Mouse (Mus musculus) MEL (cell line): Measurements from ENCODE around the gene Nmnat3. TPM values are rescaled to one million over a fixed set of nuclear protein-coding genes. Genes with fewer than 3 reads are reported as not detected.

Experiments used
- DNase-seq: peaks from one replicate; pipeline ENCODE4 v3.0.0; 2011; ENCODE audit warnings: low read depth, low spot score
- H3K27ac ChIP-seq: 2 replicates; pipeline ENCODE4 v1.5.1; 2012; ENCODE audit warnings: low read depth, mild to moderate bottlenecking, control low read depth, low read length, moderate library complexity; ENCODE audit not compliant: control insufficient read depth
- H3K27me3 ChIP-seq, 2 experiments: fragments of 150-350 bp in 1 of 2; sonication (generic) in 1 of 2; 2 replicates each; pipeline ENCODE4 v1.6.1; 2012; ENCODE audit warnings: low read length in 2 of 2, mild to moderate bottlenecking in 2 of 2, improper control_type of control experiment in 1 of 2, moderate library complexity in 1 of 2; ENCODE audit not compliant: insufficient read depth in 2 of 2, control insufficient read depth in 1 of 2
- H3K36me3 ChIP-seq, 2 experiments: 2 replicates each; pipeline ENCODE4 v1.6.1; 2012 to 2014; ENCODE audit warnings: low read length in 2 of 2, improper control_type of control experiment in 1 of 2, inconsistent platforms in 1 of 2, mild to moderate bottlenecking in 1 of 2; ENCODE audit not compliant: insufficient read depth in 2 of 2, control insufficient read depth in 1 of 2
- H3K4me1 ChIP-seq, 2 experiments: fragments of 150-350 bp in 1 of 2; sonication (generic) in 1 of 2; 2 replicates each; pipeline ENCODE4 v1.6.1; 2012; ENCODE audit warnings: low read length in 2 of 2, improper control_type of control experiment in 1 of 2, mild to moderate bottlenecking in 1 of 2; ENCODE audit not compliant: insufficient read depth in 2 of 2, control insufficient read depth in 1 of 2
- H3K4me3 ChIP-seq, 2 experiments: fragments of 150-350 bp in 1 of 2; sonication (generic) in 1 of 2; 2 replicates each; pipeline ENCODE4 v1.5.1; 2012; ENCODE audit warnings: low read depth in 2 of 2, low read length in 2 of 2, mild to moderate bottlenecking in 2 of 2, moderate library complexity in 2 of 2, control low read depth in 1 of 2, improper control_type of control experiment in 1 of 2; ENCODE audit not compliant: control insufficient read depth in 1 of 2, insufficient read depth in 1 of 2
- H3K79me2 ChIP-seq: 2 replicates; pipeline ENCODE4 v1.6.1; 2012; ENCODE audit warnings: mild to moderate bottlenecking, low read length, moderate library complexity; ENCODE audit not compliant: control insufficient read depth, poor library complexity, insufficient read depth
- H3K9ac ChIP-seq: 2 replicates; pipeline ENCODE4 v1.6.1; 2012; ENCODE audit warnings: low read depth, mild to moderate bottlenecking, control low read depth, low read length, moderate library complexity; ENCODE audit not compliant: control insufficient read depth, poor library complexity, severe bottlenecking
- H3K9me3 ChIP-seq: fragments of 150-350 bp; sonication (generic); replicated peaks from 2 replicates; pipeline ENCODE4 v1.6.1; 2012; ENCODE audit warnings: mild to moderate bottlenecking, low read length, improper control_type of control experiment, moderate library complexity; ENCODE audit not compliant: insufficient read depth
- CHD1 ChIP-seq: IDR thresholded peaks from 2 replicates; pipeline ENCODE4 v1.6.1; 2012; ENCODE audit warnings: low read depth, mild to moderate bottlenecking, inconsistent platforms, low read length, improper control_type of control experiment
- EP300 ChIP-seq, 2 experiments: IDR thresholded peaks; 2 replicates each; pipeline ENCODE4 v1.6.1; 2011; ENCODE audit warnings: improper control_type of control experiment in 2 of 2, low read length in 2 of 2, low read depth in 1 of 2, mild to moderate bottlenecking in 1 of 2
- ETS1 ChIP-seq: IDR thresholded peaks from 2 replicates; pipeline ENCODE4 v1.6.1; 2012; ENCODE audit warnings: low read depth, mild to moderate bottlenecking, inconsistent platforms, low read length, improper control_type of control experiment, moderate library complexity
- GABPA ChIP-seq: IDR thresholded peaks from 2 replicates; pipeline ENCODE4 v1.6.1; 2012; ENCODE audit warnings: low read depth, mild to moderate bottlenecking, inconsistent platforms, low read length, improper control_type of control experiment, moderate library complexity
- GATA1 ChIP-seq: IDR thresholded peaks from 2 replicates; pipeline ENCODE4 v1.6.1; 2011; ENCODE audit warnings: low read depth, low read length, improper control_type of control experiment
- JUND ChIP-seq: IDR thresholded peaks from 2 replicates; pipeline ENCODE4 v1.6.1; 2011; ENCODE audit warnings: low read depth, mild to moderate bottlenecking, improper control_type of control experiment, low read length
- KAT2A ChIP-seq: conservative IDR thresholded peaks from 2 replicates; pipeline ENCODE4 v1.6.1; 2012; ENCODE audit warnings: low read depth, low read length, improper control_type of control experiment, inconsistent platforms
- MEF2A ChIP-seq: IDR thresholded peaks from 2 replicates; pipeline ENCODE4 v1.6.1; 2014; ENCODE audit warnings: low read depth, mild to moderate bottlenecking, inconsistent platforms, low read length, improper control_type of control experiment; ENCODE audit not compliant: poor library complexity, insufficient replicate concordance, severe bottlenecking; ENCODE audit errors: extremely low read depth
- MXI1 ChIP-seq: IDR thresholded peaks from 2 replicates; pipeline ENCODE4 v1.6.1; 2011; ENCODE audit warnings: mild to moderate bottlenecking, low read depth, low read length, improper control_type of control experiment
- MYB ChIP-seq: IDR thresholded peaks from 2 replicates; pipeline ENCODE4 v1.6.1; 2011; ENCODE audit warnings: mild to moderate bottlenecking, low read depth, low read length, improper control_type of control experiment
- MYC ChIP-seq: IDR thresholded peaks from 2 replicates; pipeline ENCODE4 v1.6.1; 2011; ENCODE audit warnings: low read depth, mild to moderate bottlenecking, low read length, improper control_type of control experiment, moderate library complexity
- POLR2AphosphoS2 ChIP-seq: IDR thresholded peaks from 2 replicates; pipeline ENCODE4 v1.6.1; 2011; ENCODE audit warnings: low read length, improper control_type of control experiment
- RCOR1 ChIP-seq: IDR thresholded peaks from 2 replicates; pipeline ENCODE4 v1.6.1; 2012; ENCODE audit warnings: low read depth, mild to moderate bottlenecking, inconsistent platforms, low read length, improper control_type of control experiment
- SIN3A ChIP-seq: IDR thresholded peaks from 2 replicates; pipeline ENCODE4 v1.6.1; 2012; ENCODE audit warnings: low read length, improper control_type of control experiment, inconsistent platforms
- TAL1 ChIP-seq: IDR thresholded peaks from 2 replicates; pipeline ENCODE4 v1.6.1; 2012; ENCODE audit warnings: mild to moderate bottlenecking, inconsistent platforms, low read length, moderate library complexity, mixed read lengths
- TCF12 ChIP-seq: IDR thresholded peaks from 2 replicates; pipeline ENCODE4 v1.6.1; 2014; ENCODE audit warnings: low read depth, mild to moderate bottlenecking, inconsistent platforms, low read length, improper control_type of control experiment, moderate library complexity
- polyA plus RNA-seq, 2 experiments: library from polyadenylated mRNA; stranded (reverse) in 1 of 2; unstranded in 1 of 2; fragments of >175 nt in 1 of 2; fragments of >200 nt in 1 of 2; gene quantifications; 2 replicates each; pipeline versions ENCODE4 v1.2.1 to v1.2.4; 2012; ENCODE audit warnings: low replicate concordance in 2 of 2, low read depth in 1 of 2; ENCODE audit not compliant: insufficient read length in 2 of 2, insufficient read depth in 1 of 2, missing spikeins in 1 of 2
- total RNA-seq: library from RNA; depleted of rRNA; stranded (reverse); fragments of 300-350 nt; gene quantifications from 2 replicates; pipeline ENCODE4 v1.2.3, GENCODE M21; 2012

Gene Nmnat3
- total and polyA plus RNA-seq, 3 experiments, result 14.4 to 15.2 TPM; not detected in 1

GRCm38 (mm10) chr9:98312622-98313374 lies 25.6 kb downstream of the Nmnat3 start:
- H3K79me2 ChIP-seq, result no peaks in the 10 kb centered on the region
- no peak for DNase-seq
- no peak overlapping the region for H3K4me3 ChIP-seq
- peaks cover 3 to 14% of the 10 kb centered on the region in 2 experiments for H3K4me1 ChIP-seq
- peaks cover 0 to 9% of the 10 kb centered on the region in 2 experiments; a peak in 2 of 4 replicates for H3K36me3 ChIP-seq
- H3K27me3 ChIP-seq, result no peaks in the 10 kb centered on the region
- TF ChIP-seq TCF12 (no peak), JUND (no peak), POLR2AphosphoS2 (no peak), CHD1 (no peak), MXI1 (no peak), GATA1 (no peak), SIN3A (no peak), GABPA (no peak), RCOR1 (no peak), MEF2A (no peak), KAT2A (no peak)
- H3K9me3 ChIP-seq, result no peaks in the 10 kb centered on the region
- no peak overlapping the region for H3K9ac ChIP-seq
- H3K27ac ChIP-seq, result no peak overlapping the region

DNA sequence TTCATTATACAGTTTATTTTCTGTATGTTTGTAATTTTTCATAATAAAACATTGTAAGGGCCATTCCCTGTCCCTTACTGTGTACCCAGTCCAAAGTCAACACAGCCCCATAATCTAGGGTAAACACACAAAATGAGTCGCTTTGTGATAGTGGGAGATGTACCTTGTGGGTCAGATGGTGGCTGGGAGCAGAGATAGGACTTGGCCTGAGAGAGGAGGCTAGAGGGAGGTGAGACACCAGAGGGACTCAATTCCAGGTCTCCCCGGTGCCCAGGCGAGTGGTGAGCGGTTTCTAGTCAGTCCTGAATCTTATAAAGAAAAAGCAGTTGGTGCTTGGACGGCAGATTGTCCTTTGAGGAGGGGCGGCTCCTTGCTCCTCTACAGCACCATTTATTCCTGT lies 26.4 kb downstream of the Nmnat3 start:
- Histone ChIP-seq H3K27ac (peak overlapping the region; percentile 50), H3K79me2 (no peaks in the 10 kb centered on the region), H3K4me1 (peaks cover 3 to 14% of the 10 kb centered on the region in 2 experiments), H3K36me3 (peaks cover 0 to 9% of the 10 kb centered on the region in 2 experiments; a peak in 2 of 4 replicates), H3K9me3 (no peaks in the 10 kb centered on the region), H3K9ac (peak overlapping the region; percentile 7), H3K4me3 (peak overlapping the region; percentile 39 to 41), H3K27me3 (no peaks in the 10 kb centered on the region)
- DNase-seq, result peak; percentile 45
- no peak for TF ChIP-seq JUND
- peak; percentile 60 for TF ChIP-seq TAL1
- 0 out of 2 replicates have a peak, but pooled peaks have one; percentile 10 for TF ChIP-seq ETS1
- no peak for TF ChIP-seq MEF2A
- TF ChIP-seq EP300 (IDR thresholded peaks at IDR 0.05; ENCODE audit: low read depth in 1 of 2, low read length in 2 of 2), result peak; percentile 67 to 78
- no peak for TF ChIP-seq MYC
- peak; percentile 60 for TF ChIP-seq GATA1
- TF ChIP-seq CHD1, result no peak
- TF ChIP-seq TCF12, result peak; percentile 77
- no peak for TF ChIP-seq MYB
